Mouse (Mus musculus): ENCODE data around the gene Pla2g4a.

DNA sequence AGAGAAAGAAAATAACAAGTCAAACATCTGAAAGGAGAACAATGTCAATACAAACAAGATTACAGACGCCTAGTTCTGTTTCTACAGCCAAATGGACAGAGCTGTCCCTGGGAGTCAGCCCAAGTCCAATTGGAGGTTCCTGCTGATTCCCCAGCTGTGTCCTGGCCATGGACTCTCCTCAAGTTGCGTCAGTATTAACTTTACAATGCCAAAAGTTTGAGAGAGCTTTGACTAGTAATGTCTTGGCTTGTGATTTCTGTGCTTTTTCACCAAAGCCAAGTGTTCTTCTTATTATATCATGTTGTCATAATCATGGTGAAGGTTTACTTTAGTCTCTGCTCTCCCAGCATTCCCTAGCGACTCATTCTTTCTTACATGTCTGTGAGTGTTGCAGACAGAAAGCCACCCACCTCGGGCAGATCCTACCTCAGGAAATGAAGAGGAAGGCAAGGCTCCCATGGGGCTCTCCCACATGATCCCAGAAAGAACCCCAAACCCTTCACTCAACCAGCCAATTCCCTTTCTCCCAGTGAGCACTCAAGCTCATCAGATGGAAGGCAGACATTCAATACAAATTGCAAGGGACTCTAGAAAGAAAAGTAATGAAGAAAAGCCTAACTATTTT is 63.0 kb downstream of the Pla2g4a start:
- TF ChIP-seq POLR2A (IDR thresholded peaks at IDR 0.05; ENCODE audit: borderline replicate concordance, extremely low read depth, insufficient read depth, insufficient read length, poor library complexity, severe bottlenecking) (no peak), CTCF (IDR thresholded peaks at IDR 0.05; ENCODE audit: borderline replicate concordance, extremely low read depth, insufficient read depth, insufficient read length) (no peak)

Data from brain, embryonic 14.5 days (tissue).